Mouse (Mus musculus) yolk sac, embryonic 10.5 days (tissue): ENCODE results near the gene Ube2r2.

ENCODE experiments used
- DNase-seq: peaks from one replicate; pipeline ENCODE4 v3.0.0-alpha.2; 2017; ENCODE audit warnings: low spot score

Gene Ube2r2

DNA sequence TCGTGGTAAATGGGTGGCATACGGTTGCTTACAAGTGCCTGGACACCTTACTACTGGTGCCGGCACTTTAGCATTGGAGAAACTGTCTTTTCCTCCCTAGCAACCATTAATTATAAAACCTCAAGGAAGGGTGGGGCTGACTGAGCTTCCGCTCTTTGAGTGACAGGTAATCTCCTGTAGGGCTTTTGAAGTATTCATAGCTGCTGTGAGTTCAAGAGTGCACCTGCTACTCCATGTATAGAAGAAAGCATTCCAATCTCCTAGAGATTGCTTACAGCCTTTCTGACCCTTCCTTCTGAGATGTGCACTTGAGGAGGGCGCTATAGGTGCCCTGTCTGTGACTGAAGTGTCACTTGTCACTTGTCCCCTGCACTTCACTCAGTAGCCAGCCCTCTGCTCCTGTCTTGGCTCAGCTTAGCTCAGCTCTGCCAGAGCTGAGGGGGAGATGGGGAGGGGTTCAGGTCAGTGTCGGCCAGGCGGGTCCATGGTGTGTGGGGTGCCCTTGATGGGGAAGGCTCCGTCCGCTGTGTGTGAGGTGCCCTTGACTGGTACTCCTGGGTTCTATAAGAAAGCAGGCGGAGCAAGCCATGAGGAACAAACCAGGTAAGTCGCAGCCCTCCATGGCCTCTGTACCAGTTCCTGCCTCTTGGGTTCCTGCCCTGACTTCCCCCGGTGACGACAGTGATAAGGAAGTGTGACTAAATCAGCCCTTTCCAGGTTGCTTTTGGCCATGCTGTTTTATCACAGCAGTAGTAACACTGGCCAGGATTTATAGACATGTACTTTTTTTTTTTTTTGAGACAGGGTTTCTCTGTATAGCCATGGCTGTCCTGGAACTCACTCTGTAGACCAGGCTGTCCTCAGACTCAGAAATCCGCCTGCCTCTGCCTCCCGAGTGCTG, 44.5 kb downstream of the Ube2r2 start:
- no peak for DNase-seq

DNA sequence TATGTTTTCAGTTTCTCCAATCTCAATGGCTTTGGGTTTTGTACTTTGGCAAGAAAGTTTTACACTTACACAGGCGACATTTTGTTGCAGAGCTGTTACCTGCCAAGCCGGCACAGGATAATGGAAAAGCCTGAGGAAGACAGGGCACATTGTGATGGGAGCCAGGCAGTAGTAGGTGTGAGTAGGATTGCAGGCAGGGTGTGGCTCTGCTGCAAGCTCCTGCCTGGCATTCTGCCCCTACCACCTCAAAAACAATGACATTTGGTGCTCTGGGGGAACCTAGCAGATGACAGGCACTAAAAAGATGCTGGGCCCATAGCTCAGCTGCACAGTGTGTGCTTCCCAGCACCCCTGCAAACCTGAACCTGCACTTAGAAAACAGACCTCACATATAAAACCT, 54.3 kb downstream of the Ube2r2 start:
- no peak for DNase-seq

DNA sequence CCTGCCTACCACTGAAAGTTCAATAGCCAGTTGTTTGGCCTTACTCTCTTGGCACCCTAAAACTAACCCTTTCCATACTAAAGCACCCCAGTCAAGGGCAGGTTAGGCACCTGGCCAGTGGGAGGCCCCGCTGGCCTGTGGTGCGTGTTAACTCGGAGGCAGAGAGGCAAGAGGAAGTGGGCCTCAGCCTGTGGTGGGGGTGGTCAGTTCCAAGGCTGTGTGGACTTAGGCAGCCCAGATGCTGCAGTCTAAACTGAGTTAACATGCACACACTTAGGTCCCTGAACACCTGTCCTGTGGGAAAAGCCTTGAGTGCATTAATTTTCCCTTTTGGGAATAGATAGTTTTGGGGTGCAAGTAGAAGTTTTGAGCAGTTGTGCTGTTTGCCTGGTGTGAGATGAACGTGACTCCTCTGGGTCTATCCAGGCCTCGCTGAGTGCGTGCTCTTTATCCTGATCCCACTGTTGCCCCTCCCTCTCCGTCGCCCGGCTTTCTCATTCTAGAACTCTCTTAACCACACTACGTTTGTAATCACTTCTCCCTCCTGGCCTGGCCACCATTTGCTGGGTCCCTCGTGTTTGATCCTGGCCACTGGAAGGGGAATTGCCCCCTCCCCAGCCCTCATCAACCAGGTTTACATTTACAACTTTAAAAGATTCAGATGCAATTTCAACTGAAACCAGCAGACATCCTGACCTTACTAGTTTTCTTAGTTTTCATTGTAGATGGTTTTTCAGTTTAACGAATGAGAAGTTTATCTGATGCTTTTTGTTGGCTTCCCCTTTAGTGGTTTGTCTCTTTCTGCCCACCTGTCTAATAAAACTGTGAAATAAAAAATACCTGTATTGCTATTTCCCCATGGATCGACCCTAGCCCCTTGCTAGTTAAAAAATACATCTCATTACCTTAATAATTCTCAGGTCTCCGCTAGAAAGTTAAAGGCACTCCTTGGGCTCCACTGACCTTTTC, 57.3 kb downstream of the Ube2r2 start:
- no peak for DNase-seq

DNA sequence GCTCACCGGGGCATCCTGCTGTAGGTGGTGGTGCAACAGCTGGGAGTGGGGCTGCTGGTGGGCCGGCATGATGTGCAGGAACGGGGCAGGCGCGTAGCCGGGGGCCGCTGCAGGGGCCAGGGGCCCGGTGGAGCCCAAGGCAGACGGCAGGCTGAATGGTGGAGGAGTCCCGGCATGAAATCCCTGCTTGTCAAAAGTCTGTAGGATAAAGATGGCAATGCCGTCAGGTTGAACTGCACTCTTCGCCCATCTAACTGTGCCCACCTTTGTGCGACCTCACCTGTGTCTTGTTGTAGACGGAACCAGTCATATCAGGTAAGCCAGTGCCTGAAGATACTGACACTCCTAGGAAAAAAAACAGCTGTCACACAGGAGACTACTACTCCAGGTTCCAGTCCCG, 59.8 kb downstream of the Ube2r2 start:
- DNase-seq: no peak

DNA sequence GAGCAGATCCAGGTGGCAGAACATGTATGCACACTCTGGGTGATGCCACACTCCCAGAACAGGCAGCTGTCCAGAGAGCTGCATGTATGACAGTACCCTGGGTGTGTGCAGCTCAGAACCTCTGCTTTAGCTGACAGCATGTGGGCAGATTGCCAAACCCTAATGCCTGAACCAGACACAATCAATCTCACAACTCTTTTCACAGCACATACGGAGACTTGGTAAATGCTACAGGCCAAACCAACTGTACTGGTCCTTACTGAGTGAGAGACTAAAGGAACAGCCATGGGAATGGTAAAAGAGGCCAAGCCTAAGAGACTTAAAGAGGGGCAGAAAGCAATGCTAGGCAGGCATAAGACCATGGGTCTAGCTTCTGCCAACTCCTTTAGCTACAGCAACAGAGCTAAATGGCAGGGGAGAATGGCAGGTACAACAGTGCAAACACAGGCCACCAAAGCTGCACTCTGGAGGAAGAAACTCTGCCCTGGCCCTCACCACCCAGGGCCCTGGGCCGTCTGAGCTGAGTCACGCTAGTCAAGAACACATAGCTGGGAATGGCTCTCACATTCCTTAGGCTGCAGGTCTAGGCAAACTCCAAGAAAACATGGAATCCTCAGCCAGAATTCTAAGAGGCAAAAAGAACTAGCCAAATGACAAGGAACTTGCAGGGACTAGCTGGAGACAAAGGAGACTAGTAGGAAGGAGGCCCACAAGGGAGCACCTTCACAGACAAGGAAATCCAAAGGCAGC, 61.5 kb downstream of the Ube2r2 start:
- DNase-seq: no peak

DNA sequence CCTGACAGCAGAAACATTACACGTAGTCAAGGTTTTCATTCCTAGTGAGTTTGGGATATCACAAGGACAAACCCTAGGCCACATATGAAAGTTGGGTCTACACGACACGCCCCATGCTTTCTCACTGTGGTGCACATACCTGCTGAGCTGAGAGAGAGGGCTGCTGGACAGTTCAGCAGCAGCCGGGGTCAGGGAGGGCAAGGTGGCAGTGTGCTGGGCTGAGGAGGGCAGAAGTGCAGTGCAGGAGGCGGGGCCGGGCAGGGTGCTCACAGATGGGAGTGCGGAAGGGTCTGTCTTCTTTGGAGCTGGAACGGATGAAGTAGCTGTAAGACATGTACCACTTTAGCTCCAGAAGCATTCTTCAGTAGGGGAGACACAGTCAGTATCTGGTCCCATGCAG, 66.6 kb downstream of the Ube2r2 start:
- no peak for DNase-seq

DNA sequence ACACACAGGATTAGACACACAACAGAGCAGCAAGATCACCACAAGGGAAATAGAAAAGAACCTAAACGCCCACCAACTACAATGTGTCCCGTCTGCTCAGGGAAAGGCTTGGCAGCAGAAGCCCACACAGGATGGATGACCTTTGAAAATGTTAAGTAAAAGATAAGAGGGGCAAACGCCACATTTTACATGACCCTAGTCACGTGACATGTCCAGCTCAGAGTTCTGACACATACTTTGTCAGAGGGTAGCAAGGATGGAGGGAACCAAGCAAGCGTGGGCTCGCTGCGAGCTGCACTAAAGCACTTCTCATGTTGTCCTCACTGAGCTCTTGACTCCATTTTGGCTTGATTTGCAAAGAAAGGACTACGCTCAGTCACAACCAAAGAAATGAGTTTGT, 70.2 kb downstream of the Ube2r2 start:
- DNase-seq: no peak

DNA sequence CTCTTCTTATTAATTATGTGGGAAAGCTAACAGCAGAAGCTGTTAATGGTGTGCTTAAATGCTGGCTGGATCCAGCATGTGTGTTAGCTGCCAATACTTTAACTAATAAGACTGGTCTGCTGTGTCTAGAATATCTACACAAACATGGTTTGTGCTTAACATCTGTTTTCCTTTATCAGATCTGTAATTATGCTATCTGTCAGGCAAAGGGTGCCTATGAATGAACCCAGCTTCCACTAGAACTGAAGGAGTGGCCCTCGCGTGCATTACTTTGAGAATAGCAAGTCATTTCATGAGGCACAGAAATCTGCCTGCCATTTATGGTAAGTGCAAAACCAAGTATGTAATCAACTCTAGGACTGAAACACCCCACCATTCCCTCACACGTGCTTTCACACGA, 72.5 kb downstream of the Ube2r2 start:
- DNase-seq: no peak

DNA sequence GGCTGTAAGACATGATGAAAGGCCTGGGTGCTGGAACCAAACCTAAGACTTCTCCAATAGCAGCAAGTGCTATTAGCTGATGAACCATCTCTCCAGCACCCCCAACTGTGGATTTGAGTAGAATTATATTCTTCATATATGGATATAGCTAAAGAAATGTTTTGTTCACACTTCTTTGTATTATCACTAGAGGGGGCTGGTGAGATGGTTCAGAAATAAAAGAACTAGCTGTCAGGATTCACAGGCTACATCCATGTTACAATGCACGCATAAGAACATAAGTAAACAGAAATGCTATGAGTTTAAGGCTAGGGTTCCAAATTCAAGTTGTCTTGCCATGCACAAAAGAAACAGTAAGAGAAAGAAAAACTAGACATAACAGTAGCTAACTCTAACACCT, 89.9 kb downstream of the Ube2r2 start:
- no peak for DNase-seq

DNA sequence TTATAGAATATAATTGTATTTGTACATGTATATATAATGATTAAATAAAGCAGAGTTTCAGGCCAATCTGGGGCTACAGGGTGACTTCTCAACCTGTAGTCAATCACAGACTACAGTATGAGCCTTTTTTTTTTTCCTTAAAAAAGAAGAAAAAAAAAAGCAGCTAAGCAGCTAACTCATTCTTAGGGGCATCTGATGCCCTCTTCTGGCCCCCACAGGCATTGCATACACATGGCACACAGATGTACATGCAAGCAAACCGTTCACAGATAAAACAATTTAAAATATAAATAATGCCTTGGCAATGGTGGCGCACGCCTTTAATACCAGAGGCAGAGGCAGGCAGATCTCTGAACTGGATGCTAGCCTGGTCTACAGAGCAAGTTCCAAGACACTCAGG, 90.8 kb downstream of the Ube2r2 start:
- DNase-seq: no peak

DNA sequence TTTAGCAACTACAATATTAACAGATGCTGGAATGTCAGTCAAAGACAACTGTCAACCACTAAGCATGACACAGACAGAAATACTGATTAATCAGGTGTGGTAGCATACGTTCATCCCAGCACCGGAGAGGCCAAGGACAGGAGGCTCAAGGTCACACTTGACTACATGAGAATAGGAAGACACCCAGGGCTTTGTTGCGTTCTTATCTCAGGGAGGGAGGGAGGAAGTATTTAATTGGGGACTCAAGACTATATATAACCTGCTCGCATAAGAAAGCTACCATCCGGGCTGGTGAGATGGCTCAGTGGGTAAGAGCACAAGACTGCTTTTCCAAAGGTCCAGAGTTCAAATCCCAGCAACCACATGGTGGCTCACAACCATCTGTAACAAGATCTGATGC, 100.1 kb downstream of the Ube2r2 start:
- no peak for DNase-seq

DNA sequence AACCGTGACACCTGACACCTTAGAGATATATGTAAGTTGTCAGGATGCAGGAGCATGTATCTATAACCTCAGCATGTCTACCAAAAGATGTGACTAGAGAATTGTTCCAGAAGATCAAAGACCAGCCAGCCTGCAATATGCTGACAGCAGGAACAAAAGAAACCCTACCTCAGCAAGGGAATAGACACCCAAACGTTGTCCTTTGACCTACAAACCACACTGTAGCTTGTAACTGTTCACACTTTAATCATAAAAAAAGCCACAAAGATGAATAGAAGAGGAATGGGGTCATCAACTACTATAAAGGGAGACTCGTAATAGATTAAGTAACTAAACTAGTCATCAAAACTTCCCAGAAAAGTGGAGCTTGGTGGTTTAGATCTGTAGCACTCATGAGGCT, 105.4 kb downstream of the Ube2r2 start:
- no peak for DNase-seq
